Mouse (Mus musculus): ENCODE data around the gene Tet2. TPM values are rescaled to one million over a fixed set of nuclear protein-coding genes. Genes with fewer than 3 reads are reported as not detected.
A peak's percentile ranks its signal among the peaks of the same experiment; 100 is the strongest.

Tet2 gene
- polyA plus RNA-seq, 1 experiment = 2.9 TPM

GRCm38 (mm10) chr3:133468883-133469282, 76.1 kb downstream of the Tet2 start:
- no peak overlapping the region for H3ac ChIP-seq (ENCODE audit: control insufficient read depth, insufficient read length)
- H3K79me2 ChIP-seq (ENCODE audit: control insufficient read depth, insufficient read depth) = no peaks in the 10 kb centered on the region
- TF ChIP-seq MYOD1 (IDR thresholded peaks at IDR 0.05; ENCODE audit: control insufficient read depth in 1 of 3, insufficient read length in 2 of 3, low read depth in 2 of 3) (no peak), POLR2AphosphoS2 (IDR thresholded peaks at IDR 0.05; ENCODE audit: insufficient read length, low read depth) (no peak), CEBPB (IDR thresholded peaks at IDR 0.05; ENCODE audit: insufficient read depth, poor library complexity, severe bottlenecking) (no peak), SRF (IDR thresholded peaks at IDR 0.05; ENCODE audit: control insufficient read depth, insufficient read length, low read depth) (no peak), REST (IDR thresholded peaks at IDR 0.05; ENCODE audit: insufficient read depth, insufficient read length) (no peak), POLR2A (IDR thresholded peaks at IDR 0.05; ENCODE audit: insufficient read length, low read depth) (no peak), USF1 (IDR thresholded peaks at IDR 0.05; ENCODE audit: low read depth) (no peak), E2F4 (IDR thresholded peaks at IDR 0.05; ENCODE audit: insufficient read depth) (no peak), MYOG (IDR thresholded peaks at IDR 0.05; ENCODE audit: control insufficient read depth in 1 of 3, insufficient read depth in 1 of 3, insufficient read length in 2 of 3, low read depth in 2 of 3) (no peak), MAX (IDR thresholded peaks at IDR 0.05; ENCODE audit: low read depth) (no peak), TCF3 (IDR thresholded peaks at IDR 0.05; ENCODE audit: insufficient read length, low read depth) (no peak), TCF12 (IDR thresholded peaks at IDR 0.05; ENCODE audit: insufficient read depth, poor library complexity, severe bottlenecking) (no peak)
- H3K27me3 ChIP-seq (ENCODE audit: control insufficient read depth, insufficient read depth, insufficient read length) = no peaks in the 10 kb centered on the region
- peaks cover 43% of the 10 kb centered on the region for H3K36me3 ChIP-seq (ENCODE audit: control insufficient read depth, insufficient read depth)
- H3K4me2 ChIP-seq (ENCODE audit: low read depth) = no peak overlapping the region
- H3K4me3 ChIP-seq = no peak overlapping the region

DNA sequence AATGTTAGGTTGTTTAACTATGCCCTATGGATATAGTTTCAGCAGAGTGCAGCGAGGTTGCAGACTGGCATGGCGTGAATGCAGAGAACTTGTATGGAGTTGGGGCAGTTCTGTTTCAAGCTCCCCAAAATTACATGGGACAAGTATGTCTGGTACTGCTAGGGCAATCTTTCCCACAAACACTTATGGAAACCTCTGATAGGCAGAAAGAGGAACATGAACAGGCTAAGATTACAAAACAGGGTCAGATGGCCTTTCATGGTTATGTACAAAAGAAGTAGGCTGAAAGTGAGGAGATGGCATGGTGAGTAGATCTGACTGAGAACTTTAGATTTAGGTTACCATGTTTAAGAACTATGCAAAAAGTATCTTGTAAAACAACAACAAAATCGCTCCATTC, 81.7 kb downstream of the Tet2 start:
- Histone ChIP-seq H3K4me2 (ENCODE audit: low read depth) (no peak overlapping the region), H3K4me3 (no peak overlapping the region), H3K27me3 (ENCODE audit: control insufficient read depth, insufficient read depth, insufficient read length) (no peaks in the 10 kb centered on the region), H3K36me3 (ENCODE audit: control insufficient read depth, insufficient read depth) (peaks cover 23% of the 10 kb centered on the region), H3K79me2 (ENCODE audit: control insufficient read depth, insufficient read depth) (no peaks in the 10 kb centered on the region), H3ac (ENCODE audit: control insufficient read depth, insufficient read length) (no peak overlapping the region)
- no peak for TF ChIP-seq REST (IDR thresholded peaks at IDR 0.05; ENCODE audit: insufficient read depth, insufficient read length)
- TF ChIP-seq MYOG (IDR thresholded peaks at IDR 0.05; ENCODE audit: control insufficient read depth in 1 of 3, insufficient read depth in 1 of 3, insufficient read length in 2 of 3, low read depth in 2 of 3) = no peak
- no peak for TF ChIP-seq E2F4 (IDR thresholded peaks at IDR 0.05; ENCODE audit: insufficient read depth)
- no peak for TF ChIP-seq MYOD1 (IDR thresholded peaks at IDR 0.05; ENCODE audit: control insufficient read depth in 1 of 3, insufficient read length in 2 of 3, low read depth in 2 of 3)
- no peak for TF ChIP-seq TCF12 (IDR thresholded peaks at IDR 0.05; ENCODE audit: insufficient read depth, poor library complexity, severe bottlenecking)
- TF ChIP-seq TCF3 (IDR thresholded peaks at IDR 0.05; ENCODE audit: insufficient read length, low read depth) = no peak
- no peak for TF ChIP-seq POLR2AphosphoS2 (IDR thresholded peaks at IDR 0.05; ENCODE audit: insufficient read length, low read depth)
- no peak for TF ChIP-seq SRF (IDR thresholded peaks at IDR 0.05; ENCODE audit: control insufficient read depth, insufficient read length, low read depth)
- TF ChIP-seq CEBPB (IDR thresholded peaks at IDR 0.05; ENCODE audit: insufficient read depth, poor library complexity, severe bottlenecking) = no peak
- no peak for TF ChIP-seq POLR2A (IDR thresholded peaks at IDR 0.05; ENCODE audit: insufficient read length, low read depth)
- TF ChIP-seq USF1 (IDR thresholded peaks at IDR 0.05; ENCODE audit: low read depth) = no peak
- TF ChIP-seq MAX (IDR thresholded peaks at IDR 0.05; ENCODE audit: low read depth) = no peak

- H3K79me2 ChIP-seq (ENCODE audit: control insufficient read depth, insufficient read depth) = no peaks in the 10 kb centered on the region
- peak; percentile 27 to 74 (median 73) for TF ChIP-seq MYOD1 (IDR thresholded peaks at IDR 0.05; ENCODE audit: control insufficient read depth in 1 of 3, insufficient read length in 2 of 3, low read depth in 2 of 3)
- no peak for TF ChIP-seq TCF3 (IDR thresholded peaks at IDR 0.05; ENCODE audit: insufficient read length, low read depth)
- H3K4me2 ChIP-seq (ENCODE audit: low read depth) = no peak overlapping the region
- H3ac ChIP-seq (ENCODE audit: control insufficient read depth, insufficient read length) = no peak overlapping the region
- no peak overlapping the region for H3K4me3 ChIP-seq
- no peaks in the 10 kb centered on the region for H3K27me3 ChIP-seq (ENCODE audit: control insufficient read depth, insufficient read depth, insufficient read length)
- H3K36me3 ChIP-seq (ENCODE audit: control insufficient read depth, insufficient read depth) = peaks cover 17% of the 10 kb centered on the region
These were observed 82.5 kb downstream of the Tet2 start for GRCm38 (mm10) chr3:133462485-133462884.

DNA sequence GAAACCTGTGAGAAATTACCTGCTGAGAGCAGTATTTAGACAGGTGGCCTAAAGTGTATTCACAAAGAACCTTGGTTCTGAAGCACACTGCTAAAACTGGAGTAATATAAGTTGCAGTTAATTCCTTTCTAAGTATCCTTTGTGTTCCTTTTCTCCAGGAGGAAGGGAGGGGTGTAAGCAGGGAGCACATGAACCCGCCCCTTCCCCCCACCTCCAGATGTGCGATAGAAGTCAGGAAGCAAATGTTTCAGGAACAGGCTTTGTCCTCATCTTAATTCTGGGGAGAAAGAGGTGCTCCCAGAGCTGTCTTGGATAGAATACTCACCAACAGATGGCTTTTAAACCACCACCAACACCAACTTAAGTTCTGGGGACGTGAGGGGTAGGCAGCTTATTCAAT, 82.9 kb downstream of the Tet2 start:
- Histone ChIP-seq H3ac (ENCODE audit: control insufficient read depth, insufficient read length) (no peak overlapping the region), H3K36me3 (ENCODE audit: control insufficient read depth, insufficient read depth) (peaks cover 15% of the 10 kb centered on the region), H3K4me2 (ENCODE audit: low read depth) (no peak overlapping the region), H3K4me3 (no peak overlapping the region), H3K27me3 (ENCODE audit: control insufficient read depth, insufficient read depth, insufficient read length) (no peaks in the 10 kb centered on the region), H3K79me2 (ENCODE audit: control insufficient read depth, insufficient read depth) (no peaks in the 10 kb centered on the region)
- no peak for TF ChIP-seq POLR2A (IDR thresholded peaks at IDR 0.05; ENCODE audit: insufficient read length, low read depth)
- TF ChIP-seq SRF (IDR thresholded peaks at IDR 0.05; ENCODE audit: control insufficient read depth, insufficient read length, low read depth) = no peak
- no peak for TF ChIP-seq TCF12 (IDR thresholded peaks at IDR 0.05; ENCODE audit: insufficient read depth, poor library complexity, severe bottlenecking)
- TF ChIP-seq TCF3 (IDR thresholded peaks at IDR 0.05; ENCODE audit: insufficient read length, low read depth) = no peak
- no peak for TF ChIP-seq MYOD1 (IDR thresholded peaks at IDR 0.05; ENCODE audit: control insufficient read depth in 1 of 3, insufficient read length in 2 of 3, low read depth in 2 of 3)
- no peak for TF ChIP-seq MAX (IDR thresholded peaks at IDR 0.05; ENCODE audit: low read depth)
- TF ChIP-seq MYOG (IDR thresholded peaks at IDR 0.05; ENCODE audit: control insufficient read depth in 1 of 3, insufficient read depth in 1 of 3, insufficient read length in 2 of 3, low read depth in 2 of 3) = no peak
- TF ChIP-seq REST (IDR thresholded peaks at IDR 0.05; ENCODE audit: insufficient read depth, insufficient read length) = no peak

DNA sequence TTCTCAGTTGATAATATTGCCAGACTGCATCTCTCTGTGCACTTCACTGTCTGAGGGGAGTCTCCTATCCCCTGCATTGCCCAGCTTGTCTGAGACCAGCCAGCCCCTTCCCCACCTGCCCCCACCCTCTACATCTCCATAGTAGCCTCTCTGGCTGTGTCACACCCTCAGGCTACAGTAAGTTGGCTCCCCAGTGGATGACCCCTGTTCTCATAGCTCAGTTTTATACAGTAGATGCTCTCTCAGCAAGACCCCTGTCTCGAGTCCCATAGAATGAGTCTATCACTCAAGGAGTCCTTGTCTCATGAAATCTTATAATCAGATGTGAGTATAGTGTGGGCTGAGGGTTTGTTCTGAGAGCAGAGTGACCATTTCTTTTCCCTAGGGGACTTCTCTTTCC, 85.8 kb downstream of the Tet2 start:
- TF ChIP-seq MYOD1 (IDR thresholded peaks at IDR 0.05; ENCODE audit: control insufficient read depth in 1 of 3, insufficient read length in 2 of 3, low read depth in 2 of 3) (no peak), MYOG (IDR thresholded peaks at IDR 0.05; ENCODE audit: control insufficient read depth in 1 of 3, insufficient read depth in 1 of 3, insufficient read length in 2 of 3, low read depth in 2 of 3) (no peak), CEBPB (IDR thresholded peaks at IDR 0.05; ENCODE audit: insufficient read depth, poor library complexity, severe bottlenecking) (no peak), SRF (IDR thresholded peaks at IDR 0.05; ENCODE audit: control insufficient read depth, insufficient read length, low read depth) (no peak), USF1 (IDR thresholded peaks at IDR 0.05; ENCODE audit: low read depth) (no peak), MAX (IDR thresholded peaks at IDR 0.05; ENCODE audit: low read depth) (no peak), TCF3 (IDR thresholded peaks at IDR 0.05; ENCODE audit: insufficient read length, low read depth) (no peak), TCF12 (IDR thresholded peaks at IDR 0.05; ENCODE audit: insufficient read depth, poor library complexity, severe bottlenecking) (no peak), POLR2A (IDR thresholded peaks at IDR 0.05; ENCODE audit: insufficient read length, low read depth) (no peak), REST (IDR thresholded peaks at IDR 0.05; ENCODE audit: insufficient read depth, insufficient read length) (no peak), E2F4 (IDR thresholded peaks at IDR 0.05; ENCODE audit: insufficient read depth) (no peak), POLR2AphosphoS2 (IDR thresholded peaks at IDR 0.05; ENCODE audit: insufficient read length, low read depth) (no peak)
- no peak overlapping the region for H3K4me2 ChIP-seq (ENCODE audit: low read depth)
- H3K79me2 ChIP-seq (ENCODE audit: control insufficient read depth, insufficient read depth) = no peaks in the 10 kb centered on the region

More for the DNA sequence above, 85.8 kb downstream of the Tet2 start:
- Histone ChIP-seq H3ac (ENCODE audit: control insufficient read depth, insufficient read length) (no peak overlapping the region), H3K36me3 (ENCODE audit: control insufficient read depth, insufficient read depth) (no peaks in the 10 kb centered on the region), H3K4me3 (no peak overlapping the region), H3K27me3 (ENCODE audit: control insufficient read depth, insufficient read depth, insufficient read length) (no peaks in the 10 kb centered on the region)
